Mouse (Mus musculus) CH12.LX (cell line): ENCODE data around the gene Clec3b.

Experiments used
- CHD1 ChIP-seq: IDR thresholded peaks from 2 replicates; pipeline ENCODE4 v1.6.1; 2012; ENCODE audit warnings: low read depth, low read length, improper control_type of control experiment, inconsistent platforms
- CTCF ChIP-seq, 2 experiments: IDR thresholded peaks in 1 of 2; conservative IDR thresholded peaks in 1 of 2; 2 replicates each; pipeline ENCODE4 v1.5.1; 2011 to 2012; ENCODE audit warnings: low read depth in 2 of 2, low read length in 2 of 2, improper control_type of control experiment in 1 of 2, inconsistent platforms in 1 of 2, mild to moderate bottlenecking in 1 of 2, moderate library complexity in 1 of 2
- E2F4 ChIP-seq: IDR thresholded peaks from 2 replicates; pipeline ENCODE4 v1.6.1; 2011; ENCODE audit warnings: low read depth, low read length, improper control_type of control experiment; ENCODE audit not compliant: insufficient replicate concordance
- MAFK ChIP-seq: IDR thresholded peaks from 2 replicates; pipeline ENCODE4 v1.6.1; 2011; ENCODE audit warnings: low read length, improper control_type of control experiment; ENCODE audit not compliant: insufficient replicate concordance
- MAX ChIP-seq: IDR thresholded peaks from 2 replicates; pipeline ENCODE4 v1.6.1; 2011; ENCODE audit warnings: low read length, improper control_type of control experiment
- MYC ChIP-seq: IDR thresholded peaks from 2 replicates; pipeline ENCODE4 v1.6.1; 2011; ENCODE audit warnings: low read depth, mild to moderate bottlenecking, improper control_type of control experiment, low read length
- NELFE ChIP-seq: IDR thresholded peaks from 2 replicates; pipeline ENCODE4 v1.6.1; 2011; ENCODE audit warnings: low read depth, low read length, improper control_type of control experiment
- POLR2A ChIP-seq: IDR thresholded peaks from 2 replicates; pipeline ENCODE4 v1.6.1; 2011; ENCODE audit warnings: low read depth, mild to moderate bottlenecking, improper control_type of control experiment, low read length
- POLR2AphosphoS2 ChIP-seq: IDR thresholded peaks from 2 replicates; pipeline ENCODE4 v1.6.1; 2011; ENCODE audit warnings: low read depth, low read length, improper control_type of control experiment
- UBTF ChIP-seq: IDR thresholded peaks from 2 replicates; pipeline ENCODE4 v1.6.1; 2012; ENCODE audit warnings: low read depth, mild to moderate bottlenecking, inconsistent platforms, low read length, improper control_type of control experiment, moderate library complexity
- ZMIZ1 ChIP-seq: IDR thresholded peaks from 2 replicates; pipeline ENCODE4 v1.6.1; 2012; ENCODE audit warnings: low read depth, mild to moderate bottlenecking, inconsistent platforms, low read length, improper control_type of control experiment

- TF ChIP-seq MAFK (no peak), E2F4 (no peak), POLR2AphosphoS2 (no peak), UBTF (no peak), MAX (no peak), NELFE (no peak), CTCF (conservative IDR thresholded peaks at IDR 0.05 in 1 of 2, IDR thresholded peaks at IDR 0.05 in 1 of 2; ENCODE audit: low read depth in 2 of 2, low read length in 2 of 2) (no peak), MYC (no peak), CHD1 (no peak), ZMIZ1 (no peak), POLR2A (no peak)
Measured at GRCm38 (mm10) chr9:123183226-123183625, 32.5 kb downstream of the Clec3b start.
